Mouse (Mus musculus): ENCODE measurements around the gene Sox2.

GRCm38 (mm10) chr3:34691703-34692393 is 41.6 kb downstream of the Sox2 start:
- TF ChIP-seq CTCF (IDR thresholded peaks at IDR 0.05; ENCODE audit: control insufficient read depth, insufficient read depth, insufficient replicate concordance, low read depth, low read length) (no peak), POLR2A (IDR thresholded peaks at IDR 0.05; ENCODE audit: control insufficient read depth, low read depth, low read length) (no peak)
